Mouse (Mus musculus) brain, embryonic 14.5 days (tissue): ENCODE measurements at regions not wholly inside any gene's neighbourhood (a gene's known extent, or its start where the extent isn't known, plus 50 kb on each side); places are given as distances from the start of the nearest gene placed in this dataset.

Experiments
- CTCF ChIP-seq: fragments of 200-500 bp; IDR thresholded peaks from 2 replicates; pipeline ENCODE4 v1.5.1; 2012; ENCODE audit warnings: inconsistent platforms, mild to moderate bottlenecking, moderate library complexity, borderline replicate concordance; ENCODE audit not compliant: insufficient read depth, insufficient read length; ENCODE audit errors: extremely low read depth
- POLR2A ChIP-seq: fragments of 200-500 bp; IDR thresholded peaks from 2 replicates; pipeline ENCODE4 v1.6.1; 2012; ENCODE audit warnings: mild to moderate bottlenecking, inconsistent platforms, borderline replicate concordance; ENCODE audit not compliant: poor library complexity, insufficient read depth, insufficient read length, severe bottlenecking; ENCODE audit errors: extremely low read depth

GRCm38 (mm10) chr4:72688842-72689241, 163.6 kb downstream of the Aldoart1 start:
- no peak for TF ChIP-seq CTCF
- no peak for TF ChIP-seq POLR2A
